Comparison of ENCODE assay signal across 8 mouse cellular contexts in the genomic region with DNA sequence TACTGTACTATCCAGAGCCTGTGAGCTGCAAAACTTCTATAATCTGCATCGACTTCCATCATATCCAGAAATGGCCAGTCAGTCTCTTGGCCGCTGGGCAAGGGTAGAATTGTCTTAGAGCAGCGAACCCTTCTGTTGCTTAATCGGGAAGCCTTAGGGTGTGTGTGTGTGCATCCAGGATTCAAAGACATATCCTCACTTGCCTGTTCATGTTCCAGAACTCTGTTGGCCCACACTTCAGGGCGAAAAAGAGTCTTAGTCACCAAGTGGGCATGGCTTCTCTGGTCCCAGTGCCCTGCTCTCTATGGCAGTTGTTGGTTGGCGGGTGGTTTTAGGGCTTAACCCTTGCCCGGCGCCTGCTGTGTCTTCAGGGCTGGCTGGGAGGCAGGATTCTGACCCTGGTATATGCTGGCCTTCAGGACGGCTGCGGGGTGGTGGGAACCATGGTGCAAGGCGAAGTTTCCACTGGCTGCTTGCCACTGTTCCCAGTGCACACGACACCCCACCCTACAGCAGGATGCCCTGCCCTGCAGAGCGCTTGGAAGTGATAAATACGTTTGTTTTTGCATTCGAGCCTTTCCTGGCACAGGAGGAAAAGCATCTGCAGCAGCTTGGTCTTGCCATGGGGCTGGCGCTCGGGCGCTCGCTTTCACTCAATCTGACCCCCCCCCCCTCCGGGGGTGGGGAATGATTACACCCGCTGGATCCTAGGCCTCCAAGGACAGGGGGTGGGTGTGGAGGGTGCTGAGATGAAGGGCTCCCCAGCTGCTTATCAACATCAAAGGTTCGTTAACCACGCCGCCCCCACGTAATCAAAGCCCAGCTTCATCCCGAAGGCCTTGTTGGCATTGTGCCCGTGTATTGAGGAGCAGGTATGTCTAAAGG. TPM values are rescaled to one million over a fixed set of nuclear protein-coding genes. Genes with fewer than 3 reads are reported as not detected.
DNase-seq lines count a peak whose midpoint lies in the region; ATAC-seq lines count a peak whose summit lies in the region.

No protein-coding gene starts in this region.

- no peak for ATAC-seq in erythroblast, adult 5-6 weeks (replicated peaks; ENCODE audit: low FRiP score, poor library complexity, severe bottlenecking)

- peak; percentile 23 to 25 for DNase-seq in cerebellum, postnatal 25 days
- DNase-seq in cerebellum, adult 9-10 months = no peak
- peak; percentile 65 to 77 for DNase-seq in adrenal gland, postnatal 36 days
- peak; percentile 70 for DNase-seq in gonadal fat pad, adult 2 months (ENCODE audit: low read depth)
- peak; percentile 49 for DNase-seq in kidney, adult 18-20 months
- peak; percentile 80 to 88 for DNase-seq in lung, postnatal 4 days
- no peak for DNase-seq in cerebellum, adult 8-10 months

RNA-seq across cellular contexts. Expression of a gene that starts 54.9 kb away (rescaled TPM):
- 100 to 1,000 TPM; 156 to 185 TPM for total RNA-seq in adrenal gland, postnatal 36 days (2021)
- polyA plus RNA-seq in gonadal fat pad, adult 2 months (2012; rRNA removed) = 48.9 and 71.3 TPM in 2 replicates
- 9.8 and 11.1 TPM in 2 replicates for total RNA-seq in erythroblast, adult 5-6 weeks (2015; ENCODE audit: low replicate concordance)
- 6.6 and 10.0 TPM in 2 replicates for total RNA-seq in erythroblast, adult 5-6 weeks (2017; ENCODE audit: low replicate concordance)

Comparison
In these comparisons a context has a peak if more than half of its experiments do, and no peak if none do; other contexts are left out.
1. DNase-seq: peak in cerebellum, postnatal 25 days (2 of 2), adrenal gland, postnatal 36 days (2 of 2), gonadal fat pad, adult 2 months (single experiment), kidney, adult 18-20 months (single experiment) and lung, postnatal 4 days (2 of 2); none in cerebellum, adult 9-10 months (single experiment) and cerebellum, adult 8-10 months (single experiment).
2. RNA of a gene that starts 54.9 kb away (total RNA-seq): 156 to 185 TPM in adrenal gland, postnatal 36 days; 6.6 to 11.1 TPM in erythroblast, adult 5-6 weeks; every median in the first group is over 10 times any median in the second.